Mouse (Mus musculus) bone marrow, adult 2 months (tissue): ENCODE results near the gene Rnf41. TPM values are rescaled to one million over a fixed set of nuclear protein-coding genes. Genes with fewer than 3 reads are reported as not detected.

Source experiments
- H3K27ac ChIP-seq: fragments of 200-500 bp; 2 replicates; pipeline ENCODE4 v1.5.1; 2012; ENCODE audit warnings: low read depth, mild to moderate bottlenecking, control low read depth, inconsistent platforms, low read length; ENCODE audit not compliant: control insufficient read depth, poor library complexity, insufficient read depth
- H3K4me1 ChIP-seq: fragments of 200-500 bp; 2 replicates; pipeline ENCODE4 v1.6.1; 2011; ENCODE audit warnings: low read length; ENCODE audit not compliant: control insufficient read depth, insufficient read depth
- H3K4me3 ChIP-seq: fragments of 200-500 bp; replicated peaks from 2 replicates; pipeline ENCODE3; 2011; ENCODE audit warnings: mild to moderate bottlenecking, low read depth, low read length, control low read depth; ENCODE audit not compliant: control insufficient read depth
- CTCF ChIP-seq: fragments of 200-500 bp; IDR thresholded peaks from 2 replicates; pipeline ENCODE4 v1.5.1; 2011; ENCODE audit warnings: low read length, control low read depth; ENCODE audit not compliant: control insufficient read depth, insufficient read depth
- POLR2A ChIP-seq: fragments of 200-500 bp; IDR thresholded peaks from 2 replicates; pipeline ENCODE4 v1.6.1; 2011; ENCODE audit warnings: low read depth, mild to moderate bottlenecking, control low read depth, low read length, borderline replicate concordance; ENCODE audit not compliant: control insufficient read depth
- WGBS: fragments of 180-500 bp; shearing (Covaris S2); methylation state at CpG from one replicate; pipeline ENCODE4 v1.1.7; 2018; 5-methylcytosine and 5-hydroxymethylcytosine counted together
- polyA plus RNA-seq: library from polyadenylated mRNA; stranded (reverse); fragments of >200 nt; gene quantifications from 2 replicates; pipeline ENCODE4 v1.2.4, GENCODE M21; 2011; ENCODE audit warnings: low replicate concordance; ENCODE audit not compliant: missing spikeins, insufficient read depth, insufficient read length

The Rnf41 gene
- polyA plus RNA-seq, 1 experiment, result 17.3 TPM

- 22% methylated on average over 4 of the region's 4 CpGs for WGBS
- Histone ChIP-seq H3K4me3 (no peak overlapping the region), H3K4me1 (no peaks in the 10 kb centered on the region), H3K27ac (no peak overlapping the region)
- no peak for TF ChIP-seq CTCF
- TF ChIP-seq POLR2A, result no peak
Observed at GRCm38 (mm10) chr10:128445407-128445806, 34.0 kb downstream of the Rnf41 start.

- WGBS, result 79% methylated on average over 6 of the region's 6 CpGs
- TF ChIP-seq POLR2A (no peak), CTCF (no peak)
Observed at GRCm38 (mm10) chr10:128451014-128451413, 39.6 kb downstream of the Rnf41 start.

DNA sequence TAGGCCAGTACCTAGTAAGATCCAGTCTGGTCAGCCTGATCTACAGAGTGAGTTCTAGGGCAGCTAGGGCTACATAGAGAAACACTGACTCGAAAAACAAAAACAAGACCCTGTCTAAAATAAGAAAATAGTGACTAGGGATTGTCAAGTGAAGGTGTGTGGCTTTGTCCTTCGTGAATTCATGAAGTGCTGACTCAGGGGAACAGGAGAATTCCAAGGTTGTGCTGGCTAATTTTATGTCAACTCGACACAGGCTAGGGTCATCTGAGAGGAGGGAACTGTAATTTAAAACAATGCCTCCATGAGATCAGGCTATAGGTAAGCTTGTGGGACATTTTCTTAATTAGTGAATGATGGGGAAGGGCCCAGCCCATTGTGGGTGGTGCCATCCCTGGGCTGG, 43.0 kb downstream of the Rnf41 start:
- Histone ChIP-seq H3K27ac (no peak overlapping the region), H3K4me3 (no peak overlapping the region), H3K4me1 (peaks cover 2% of the 10 kb centered on the region; the same call in 1 of the 2 replicates)
- no peak for TF ChIP-seq CTCF
- no peak for TF ChIP-seq POLR2A
- 84% methylated on average over 3 of the region's 3 CpGs for WGBS

More at GRCm38 (mm10) chr10:128451014-128451413, 39.6 kb downstream of the Rnf41 start:
- H3K4me1 ChIP-seq, result peaks cover 2% of the 10 kb centered on the region; the same call in 1 of the 2 replicates
- no peak overlapping the region for H3K27ac ChIP-seq
- H3K4me3 ChIP-seq, result no peak overlapping the region

DNA sequence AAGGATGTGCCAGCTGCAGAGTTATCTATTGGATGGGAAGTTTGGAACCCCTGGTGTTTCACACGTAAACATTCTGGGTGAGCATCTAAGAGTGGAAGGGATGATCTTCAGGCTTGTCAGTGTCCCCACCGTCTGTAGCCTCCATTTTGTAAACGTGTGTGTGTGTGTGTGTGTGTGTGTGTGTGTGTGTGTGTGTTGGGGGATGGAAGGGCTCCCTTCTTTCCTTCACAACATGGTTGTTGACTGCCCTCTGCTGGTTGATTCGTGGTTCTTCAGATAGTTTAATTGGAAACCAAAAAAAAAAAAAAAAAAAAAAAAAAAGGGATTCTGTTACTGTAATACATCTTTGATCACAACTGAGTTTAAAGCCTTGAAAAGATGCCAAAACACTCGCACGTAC, 43.8 kb downstream of the Rnf41 start:
- H3K4me1 ChIP-seq, result peaks cover 2% of the 10 kb centered on the region; the same call in 1 of the 2 replicates
- no peak overlapping the region for H3K27ac ChIP-seq
- H3K4me3 ChIP-seq, result peak overlapping the region; percentile 19
- peak; percentile 39; the same call in 1 of the 2 replicates for TF ChIP-seq CTCF
- no peak for TF ChIP-seq POLR2A
- WGBS, result 3% methylated on average over 6 of the region's 6 CpGs

GRCm38 (mm10) chr10:128457676-128458075, 46.2 kb downstream of the Rnf41 start:
- Histone ChIP-seq H3K4me1 (peaks cover 2% of the 10 kb centered on the region; the same call in 1 of the 2 replicates), H3K4me3 (no peak overlapping the region), H3K27ac (no peak overlapping the region)
- TF ChIP-seq POLR2A, result no peak
- no peak for TF ChIP-seq CTCF
- 91% methylated on average over 6 of the region's 6 CpGs for WGBS

DNA sequence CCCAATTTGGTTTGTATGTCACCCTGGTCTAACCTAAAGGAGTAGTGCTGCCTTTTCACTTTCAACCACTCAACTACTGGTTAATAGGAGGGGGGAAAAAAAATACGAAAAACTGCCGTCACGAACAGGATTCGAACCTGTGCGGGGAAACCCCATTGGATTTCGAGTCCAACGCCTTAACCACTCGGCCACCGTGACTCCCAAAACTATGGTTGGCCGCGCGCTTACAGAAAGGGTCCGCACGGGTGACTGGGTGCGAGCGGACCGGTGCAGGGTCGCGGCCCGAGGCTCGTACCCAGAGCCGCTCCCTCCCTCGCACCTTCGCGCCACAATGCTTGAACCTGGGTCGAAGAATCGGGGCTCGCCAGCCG, 46.9 kb downstream of the Rnf41 start:
- H3K4me3 ChIP-seq, result peak overlapping the region; percentile 80
- under 1% methylated on average over 29 of the region's 29 CpGs for WGBS
- TF ChIP-seq POLR2A (no peak; the same call in 1 of the 2 replicates), CTCF (no peak)
- H3K4me1 ChIP-seq, result peaks cover 2% of the 10 kb centered on the region; the same call in 1 of the 2 replicates
- peak overlapping the region; percentile 95 for H3K27ac ChIP-seq

GRCm38 (mm10) chr10:128458719-128459408, 47.4 kb downstream of the Rnf41 start, which contains the start of gene Smarcc2:
Gene Smarcc2 (plus strand): TSS chr10:128459248.
- H3K4me1 ChIP-seq, result peaks cover 2% of the 10 kb centered on the region; the same call in 1 of the 2 replicates
- H3K27ac ChIP-seq, result peak within 1 kb of the TSS; percentile 95
- no peak for TF ChIP-seq POLR2A
- peak; percentile 46; the same call in 1 of the 2 replicates for TF ChIP-seq CTCF
- peak within 1 kb of the TSS; percentile 98 for H3K4me3 ChIP-seq
- 4% methylated on average over 86 of the region's 86 CpGs for WGBS

- WGBS, result under 1% methylated on average over 55 of the region's 67 CpGs
- peak overlapping the region; percentile 98 for H3K4me3 ChIP-seq
- H3K4me1 ChIP-seq, result peaks cover 2% of the 10 kb centered on the region; the same call in 1 of the 2 replicates
- no peak for TF ChIP-seq POLR2A
- no peak for TF ChIP-seq CTCF
- peak overlapping the region; percentile 95 for H3K27ac ChIP-seq
Observed at GRCm38 (mm10) chr10:128459409-128460269, 48.2 kb downstream of the Rnf41 start.
